Mouse (Mus musculus): ENCODE results near the gene Ripply3. TPM values are rescaled to one million over a fixed set of nuclear protein-coding genes. Genes with fewer than 3 reads are reported as not detected.
A peak's percentile ranks its signal among the peaks of the same experiment; 100 is the strongest.

Gene Ripply3
- total RNA-seq, 2 experiments from 2014 or later: not detected

GRCm38 (mm10) chr16:94354450-94354849, 26.2 kb downstream of the Ripply3 start:
- ATAC-seq (replicated peaks; ENCODE audit: poor library complexity, severe bottlenecking): peak; percentile 80

GRCm38 (mm10) chr16:94356046-94356445, 27.8 kb downstream of the Ripply3 start:
- ATAC-seq (replicated peaks; ENCODE audit: poor library complexity, severe bottlenecking): no peak

- no peak for ATAC-seq (replicated peaks; ENCODE audit: poor library complexity, severe bottlenecking)
Observed at GRCm38 (mm10) chr16:94356776-94357494, 28.7 kb downstream of the Ripply3 start.

GRCm38 (mm10) chr16:94358091-94358490, 29.9 kb downstream of the Ripply3 start:
- ATAC-seq (replicated peaks; ENCODE audit: poor library complexity, severe bottlenecking): no peak

- no peak for ATAC-seq (replicated peaks; ENCODE audit: poor library complexity, severe bottlenecking)
Observed at GRCm38 (mm10) chr16:94360578-94361350, 32.5 kb downstream of the Ripply3 start.

GRCm38 (mm10) chr16:94362174-94362873, 34.1 kb downstream of the Ripply3 start:
- no peak for ATAC-seq (replicated peaks; ENCODE audit: poor library complexity, severe bottlenecking)

- peak; percentile 68 for ATAC-seq (replicated peaks; ENCODE audit: poor library complexity, severe bottlenecking)
Observed at GRCm38 (mm10) chr16:94363814-94364213, 35.6 kb downstream of the Ripply3 start.

GRCm38 (mm10) chr16:94365435-94365834, 37.2 kb downstream of the Ripply3 start:
- ATAC-seq (replicated peaks; ENCODE audit: poor library complexity, severe bottlenecking): no peak

- ATAC-seq (replicated peaks; ENCODE audit: poor library complexity, severe bottlenecking): no peak
Observed at GRCm38 (mm10) chr16:94369596-94370172, 41.5 kb downstream of the Ripply3 start.

GRCm38 (mm10) chr16:94370173-94370914, 42.1 kb downstream of the Ripply3 start, which contains the start of gene Ttc3:
Ttc3 (plus strand) TSS chr16:94370618.
- peak; percentile 80 for ATAC-seq (replicated peaks; ENCODE audit: poor library complexity, severe bottlenecking)

- peak; percentile 54 for ATAC-seq (replicated peaks; ENCODE audit: poor library complexity, severe bottlenecking)
Observed at GRCm38 (mm10) chr16:94370915-94371300, 42.7 kb downstream of the Ripply3 start.

- ATAC-seq (replicated peaks; ENCODE audit: poor library complexity, severe bottlenecking): peak; percentile 40
Observed at GRCm38 (mm10) chr16:94371301-94371931, 43.2 kb downstream of the Ripply3 start, which contains the start of gene Pigp. Pigp (minus strand) TSS chr16:94371842.

GRCm38 (mm10) chr16:94379386-94379785, 51.2 kb downstream of the Ripply3 start:
- ATAC-seq (replicated peaks; ENCODE audit: poor library complexity, severe bottlenecking): no peak

- ATAC-seq (replicated peaks; ENCODE audit: poor library complexity, severe bottlenecking): no peak
Observed at GRCm38 (mm10) chr16:94383277-94383676, 55.1 kb downstream of the Ripply3 start.

Other genes with a start within 250 kb of the Ripply3 start
- gene Sim2, start 243.5 kb upstream of the Ripply3 start, total RNA-seq (2014; fragmentation: Nextera tagmentation): not detected in 2 replicates
- 0.09 and 0.26 TPM in 2 replicates for gene Sim2, start 243.5 kb upstream of the Ripply3 start, total RNA-seq (2017)
- 6.9 and 11.7 TPM in 2 replicates for gene Hlcs, start 14.8 kb upstream of the Ripply3 start, total RNA-seq (2014; fragmentation: Nextera tagmentation)
- gene Hlcs, start 14.8 kb upstream of the Ripply3 start, total RNA-seq (2017): 6.2 and 6.7 TPM in 2 replicates
- 63.4 and 64.2 TPM in 2 replicates for gene Ttc3, start 42.2 kb downstream of the Ripply3 start, total RNA-seq (2014; fragmentation: Nextera tagmentation)
- 84.1 and 118 TPM in 2 replicates for gene Ttc3, start 42.2 kb downstream of the Ripply3 start, total RNA-seq (2017)
- gene Pigp, start 43.4 kb downstream of the Ripply3 start, total RNA-seq (2014; fragmentation: Nextera tagmentation): 38.2 and 48.2 TPM in 2 replicates
- gene Pigp, start 43.4 kb downstream of the Ripply3 start, total RNA-seq (2017): 13.4 and 26.4 TPM in 2 replicates
- 19.9 and 25.3 TPM in 2 replicates for gene Vps26c, start 198.4 kb downstream of the Ripply3 start, total RNA-seq (2014; fragmentation: Nextera tagmentation)
- 27.4 and 32.7 TPM in 2 replicates for gene Vps26c, start 198.4 kb downstream of the Ripply3 start, total RNA-seq (2017)
- 35.6 and 60.1 TPM in 2 replicates for gene Dyrk1a, start 241.6 kb downstream of the Ripply3 start, total RNA-seq (2014; fragmentation: Nextera tagmentation)
- gene Dyrk1a, start 241.6 kb downstream of the Ripply3 start, total RNA-seq (2017): 61.1 and 64.9 TPM in 2 replicates

Data from granulocyte monocyte progenitor cell, adult 5-6 weeks (primary cell).